Mouse (Mus musculus): ENCODE results near the gene Bco2.

Gene Bco2

GRCm38 (mm10) chr9:50533791-50534190, 21.2 kb downstream of the Bco2 start:
- CTCF ChIA-PET = interaction anchor here in 2 of 4 experiments (0.6 to 1.3 kb wide), 3 partner anchors 71 to 163 kb away, joined by 3 to 12 read pairs (median 3); no protein-coding TSS in a partner anchor

GRCm38 (mm10) chr9:50533328-50533727, 21.7 kb downstream of the Bco2 start:
- CTCF ChIA-PET = interaction anchor here in 2 of 4 experiments (0.6 to 1.3 kb wide), 4 partner anchors 71 to 162 kb away, joined by 3 to 12 read pairs (median 3); no protein-coding TSS in a partner anchor
- POLR2A ChIA-PET = interaction anchor here in 2 of 4 experiments (0.7 kb wide), 2 partner anchors 103 to 160 kb away, joined by 3 read pairs; no protein-coding TSS in a partner anchor

More at GRCm38 (mm10) chr9:50533791-50534190, 21.2 kb downstream of the Bco2 start:
- POLR2A ChIA-PET = interaction anchor here in 2 of 4 experiments (0.7 kb wide), 2 partner anchors 103 to 159 kb away, joined by 3 read pairs; no protein-coding TSS in a partner anchor

- CTCF ChIA-PET = interaction anchor here in 2 of 4 experiments (0.9 to 1.1 kb wide), 3 partner anchors 78 to 87 kb away, joined by 3 to 5 read pairs (median 4); no protein-coding TSS in a partner anchor
These were observed 24.1 kb downstream of the Bco2 start for GRCm38 (mm10) chr9:50530890-50531289.

GRCm38 (mm10) chr9:50528293-50528892, 26.6 kb downstream of the Bco2 start, which contains the start of gene Pts:
Gene Pts (minus strand): TSS chr9:50528724.
- ChIA-PET CTCF (interaction anchor here (0.6 to 4.8 kb wide), 116 partner anchors 8 to 1043 kb away, joined by 3 to 93 read pairs (median 5); partner anchors contain the start of genes Il18 (in 3 of the 4), Bco2 (in 2 of the 4), Sdhd (in 2 of the 4) and Timm8b (in 2 of the 4)), POLR2A (interaction anchor here (0.5 to 2.8 kb wide), 70 partner anchors 9 to 1042 kb away, joined by 3 to 18 read pairs (median 4); partner anchors contain the start of genes Timm8b (in 3 of the 4), Sdhd (in 2 of the 4), Ttc12 (in 2 of the 4) and Fdxacb1 (in 1 of the 4))

More at GRCm38 (mm10) chr9:50530890-50531289, 24.1 kb downstream of the Bco2 start:
- POLR2A ChIA-PET = interaction anchor here in 1 of 4 experiments (1.0 to 1.2 kb wide), 2 partner anchors 89 to 92 kb away, joined by 3 to 4 read pairs; no protein-coding TSS in a partner anchor

- POLR2A ChIA-PET = interaction anchor here (0.5 to 2.8 kb wide), 56 partner anchors 9 to 1042 kb away, joined by 3 to 18 read pairs (median 4); partner anchors contain the start of genes Sdhd (in 2 of the 4), Timm8b (in 2 of the 4), Ttc12 (in 2 of the 4) and Fdxacb1 (in 1 of the 4)
- CTCF ChIA-PET = interaction anchor here (0.7 to 4.8 kb wide), 99 partner anchors 9 to 1043 kb away, joined by 3 to 93 read pairs (median 5); partner anchors contain the start of genes Il18 (in 3 of the 4), Bco2 (in 2 of the 4), Sdhd (in 2 of the 4) and Timm8b (in 2 of the 4)
These were observed 27.1 kb downstream of the Bco2 start for GRCm38 (mm10) chr9:50527860-50528259.

GRCm38 (mm10) chr9:50525585-50525984, 29.4 kb downstream of the Bco2 start:
- ChIA-PET POLR2A (interaction anchor here in 2 of 4 experiments (0.5 to 1.8 kb wide), 8 partner anchors 20 to 1444 kb away, joined by 3 to 7 read pairs (median 4); partner anchors contain the start of gene Plet1 (in 1 of the 2)), CTCF (interaction anchor here in 2 of 4 experiments (0.8 to 4.8 kb wide), 5 partner anchors 62 to 81 kb away, joined by 3 to 93 read pairs (median 6); no protein-coding TSS in a partner anchor)

- CTCF ChIA-PET = interaction anchor here in 2 of 4 experiments (1.0 to 4.8 kb wide), 4 partner anchors 62 to 81 kb away, joined by 5 to 93 read pairs (median 6); no protein-coding TSS in a partner anchor
- POLR2A ChIA-PET = interaction anchor here in 2 of 4 experiments (0.5 to 1.8 kb wide), 7 partner anchors 20 to 1443 kb away, joined by 3 to 7 read pairs (median 4); partner anchors contain the start of gene Plet1 (in 1 of the 2)
These were observed 30.0 kb downstream of the Bco2 start for GRCm38 (mm10) chr9:50524936-50525335.

- POLR2A ChIA-PET = no interaction called here
- CTCF ChIA-PET = interaction anchor here in 2 of 4 experiments (0.7 to 1.0 kb wide), 2 partner anchors 59 to 70 kb away, joined by 3 read pairs; no protein-coding TSS in a partner anchor
These were observed 32.4 kb downstream of the Bco2 start for GRCm38 (mm10) chr9:50522574-50522973.

- CTCF ChIA-PET = interaction anchor here in 1 of 4 experiments (2.3 kb wide), 1 partner anchor 69 kb away, joined by 5 read pairs; no protein-coding TSS in a partner anchor
- POLR2A ChIA-PET = no interaction called here
These were observed 33.4 kb downstream of the Bco2 start for GRCm38 (mm10) chr9:50521562-50521961.

GRCm38 (mm10) chr9:50520748-50521147, 34.2 kb downstream of the Bco2 start:
- ChIA-PET POLR2A (no interaction called here), CTCF (interaction anchor here in 2 of 4 experiments (0.5 to 2.3 kb wide), 2 partner anchors 8 to 68 kb away, joined by 4 to 5 read pairs; partner anchors contain the start of gene Pts (in 1 of the 2))

GRCm38 (mm10) chr9:50518781-50519180, 36.2 kb downstream of the Bco2 start:
- ChIA-PET CTCF (interaction anchor here (0.7 to 3.5 kb wide), 16 partner anchors 9 to 202 kb away, joined by 3 to 34 read pairs (median 4); partner anchors contain the start of gene Pts (in 4 of the 4)), POLR2A (interaction anchor here in 3 of 4 experiments (0.5 to 1.3 kb wide), 4 partner anchors 9 to 75 kb away, joined by 3 to 5 read pairs (median 4); partner anchors contain the start of gene Pts (in 2 of the 3))

- ChIA-PET CTCF (interaction anchor here in 2 of 4 experiments (1.1 kb wide), 2 partner anchors 13 to 53 kb away, joined by 3 to 4 read pairs; partner anchors contain the start of gene Pts (in 1 of the 2)), POLR2A (interaction anchor here in 1 of 4 experiments (0.6 to 1.0 kb wide), 2 partner anchors 63 to 66 kb away, joined by 3 read pairs; no protein-coding TSS in a partner anchor)
These were observed 39.5 kb downstream of the Bco2 start for GRCm38 (mm10) chr9:50515462-50515861.

GRCm38 (mm10) chr9:50507570-50507969, 47.4 kb downstream of the Bco2 start:
- ChIA-PET POLR2A (interaction anchor here in 1 of 4 experiments (0.8 to 1.1 kb wide), 3 partner anchors 14 to 96 kb away, joined by 3 to 5 read pairs (median 3); partner anchors contain the start of genes Plet1, Sdhd and Timm8b), CTCF (interaction anchor here in 1 of 4 experiments (1.0 kb wide), 1 partner anchor 13 kb away, joined by 3 read pairs; the partner anchor contains the start of gene Plet1)

GRCm38 (mm10) chr9:50505405-50505804, 49.6 kb downstream of the Bco2 start:
- POLR2A ChIA-PET = interaction anchor here in 2 of 4 experiments (0.5 to 2.1 kb wide), 8 partner anchors 9 to 98 kb away, joined by 3 to 11 read pairs (median 3); partner anchors contain the start of genes Pts (in 2 of the 2) and Sdhd (in 1 of the 2)

GRCm38 (mm10) chr9:50502949-50503348, 52.0 kb downstream of the Bco2 start:
- CTCF ChIA-PET = interaction anchor here in 2 of 4 experiments (0.8 to 1.4 kb wide), 2 partner anchors 16 to 26 kb away, joined by 3 to 7 read pairs; partner anchors contain the start of gene Pts (in 1 of the 2)
- POLR2A ChIA-PET = interaction anchor here in 2 of 4 experiments (0.6 to 1.4 kb wide), 3 partner anchors 15 to 1518 kb away, joined by 3 to 4 read pairs (median 3); partner anchors contain the start of genes Pts (in 1 of the 2) and Usp28 (in 1 of the 2)

More at GRCm38 (mm10) chr9:50505405-50505804, 49.6 kb downstream of the Bco2 start:
- CTCF ChIA-PET = interaction anchor here in 2 of 4 experiments (1.0 to 1.3 kb wide), 2 partner anchors 23 to 42 kb away, joined by 3 to 7 read pairs; partner anchors contain the start of gene Pts (in 1 of the 2)

GRCm38 (mm10) chr9:50500974-50501501, 53.9 kb downstream of the Bco2 start:
- ChIA-PET CTCF (interaction anchor here in 3 of 4 experiments (0.6 to 1.1 kb wide), 7 partner anchors 27 to 183 kb away, joined by 3 to 7 read pairs (median 4); partner anchors contain the start of gene Pts (in 2 of the 3)), POLR2A (interaction anchor here in 3 of 4 experiments (0.7 to 2.3 kb wide), 10 partner anchors 8 to 327 kb away, joined by 3 to 9 read pairs (median 3); partner anchors contain the start of genes Pts (in 1 of the 3), Sdhd (in 1 of the 3) and Timm8b (in 1 of the 3))
